Mouse (Mus musculus) layer of hippocampus, adult 8-10 months (tissue): Measurements from ENCODE around the gene Icam4. TPM values are rescaled to one million over a fixed set of nuclear protein-coding genes. Genes with fewer than 3 reads are reported as not detected.
"Not testable (repeated sequence)": the region's sequence is repeated elsewhere in the genome, so short reads cannot be mapped to it uniquely, and the experiment has no call there.

Source experiments
- DNase-seq, 2 experiments: peaks; one replicate each; pipeline ENCODE4 v3.0.0; 2022; ENCODE audit warnings: low spot score in 2 of 2
- total RNA-seq, 4 experiments: library from RNA; stranded (reverse); gene quantifications; 2 replicates each; pipeline ENCODE4 v1.2.4; 2022

Icam4 gene
- 1 to 10 TPM in 3 of 4 experiments, under 1 TPM in 1; 0.49 to 1.8 (median 1.4) TPM for total RNA-seq

DNA sequence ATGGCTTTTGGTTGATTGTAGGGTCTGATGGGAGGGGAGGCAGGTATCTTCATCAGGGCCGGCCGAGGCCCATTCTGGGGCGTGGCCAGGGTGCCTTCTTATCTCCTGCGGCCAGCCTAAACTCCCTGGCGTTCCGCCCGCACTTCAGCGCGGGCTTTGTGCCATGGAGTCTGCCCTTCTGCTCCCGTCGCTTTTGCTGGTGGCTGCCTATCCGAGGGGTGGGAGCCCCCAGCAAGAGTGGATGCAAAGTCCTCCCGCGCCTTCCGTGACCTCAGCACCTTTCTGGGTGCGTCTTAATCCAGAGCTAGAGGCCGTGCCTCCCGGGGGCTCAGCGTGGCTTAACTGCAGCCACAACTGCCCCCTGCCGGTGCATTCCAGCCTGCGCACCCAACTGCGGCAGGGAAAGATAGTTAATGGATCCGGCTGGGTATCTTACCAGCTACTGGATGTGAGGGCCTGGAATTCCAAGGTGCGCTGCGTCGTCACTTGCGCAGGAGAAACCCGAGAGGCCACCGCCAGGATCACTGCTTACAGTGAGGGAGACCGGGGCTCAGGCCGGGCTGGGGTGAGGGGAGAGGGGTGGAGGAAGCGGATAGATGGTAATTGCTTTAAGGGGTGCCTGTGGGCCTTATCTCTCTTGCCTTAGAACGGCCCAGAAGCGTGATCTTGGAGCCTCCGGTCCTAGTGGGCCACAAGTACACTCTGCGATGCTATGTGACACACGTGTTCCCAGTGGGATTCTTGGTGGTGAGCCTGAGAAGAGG, at the start of gene Icam4:
Icam4 (plus strand) TSS at position 83 of the 764 bp plus-strand sequence.
- DNase-seq: peak in 1 of 2 experiments; percentile 73

DNA sequence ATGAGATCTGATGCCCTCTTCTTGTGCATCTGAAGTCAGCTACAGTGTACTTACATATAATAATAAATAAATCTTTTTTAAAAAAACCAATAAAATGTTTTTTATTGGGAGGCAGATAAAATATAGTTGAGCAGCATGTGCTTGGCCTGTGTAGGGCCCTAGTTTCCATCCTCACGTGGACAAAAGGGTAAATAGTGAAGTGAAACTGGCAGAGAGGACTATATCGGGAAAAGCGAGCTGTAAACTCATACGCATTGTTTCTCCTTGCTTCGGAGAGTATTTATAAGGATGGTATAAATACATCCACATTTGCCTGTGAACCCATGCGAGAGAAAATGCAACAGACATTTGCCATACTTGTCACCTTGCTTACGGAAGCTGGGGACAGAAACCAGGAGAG, 49.4 kb upstream of the Icam4 start:
- no peak for DNase-seq

DNA sequence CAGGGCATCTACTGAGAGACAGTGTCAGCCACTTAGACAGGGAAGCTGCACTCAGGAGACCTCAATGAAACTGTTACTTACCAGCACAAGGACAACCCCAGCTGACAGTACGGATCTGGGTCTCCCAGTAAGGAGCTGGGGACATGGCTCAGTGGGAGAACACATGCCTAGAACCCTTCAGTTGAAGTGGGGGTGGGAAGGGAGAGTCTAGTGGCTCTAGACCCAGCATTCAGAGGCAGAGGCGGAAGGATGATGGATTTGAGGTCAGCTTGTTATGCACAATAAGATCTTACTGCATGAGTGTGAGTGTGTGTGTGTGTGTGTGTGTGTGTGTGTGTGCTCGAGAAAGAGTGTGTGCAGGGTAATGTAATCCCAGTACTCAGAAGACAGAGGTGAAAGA, 47.0 kb upstream of the Icam4 start:
- no peak for DNase-seq

DNA sequence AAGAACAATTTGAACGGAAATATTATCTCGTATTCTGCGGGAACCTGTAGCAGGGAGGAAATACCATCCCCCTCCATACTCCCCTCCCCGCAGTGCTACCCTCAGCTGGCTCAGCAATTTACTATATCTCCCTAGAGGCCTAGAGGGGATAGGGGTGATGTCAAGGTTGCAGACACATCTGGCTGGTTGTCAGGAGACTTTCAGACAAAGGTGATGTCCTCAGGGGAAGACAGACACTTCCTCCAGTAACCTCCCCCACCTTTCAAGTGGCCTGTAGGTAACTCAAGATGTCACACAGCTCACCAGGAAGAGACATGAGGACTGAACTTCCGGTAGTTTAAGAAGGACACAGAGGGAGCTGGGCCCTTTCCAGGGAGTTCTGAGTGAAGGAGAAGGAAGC, 46.0 kb upstream of the Icam4 start:
- DNase-seq: no peak

DNA sequence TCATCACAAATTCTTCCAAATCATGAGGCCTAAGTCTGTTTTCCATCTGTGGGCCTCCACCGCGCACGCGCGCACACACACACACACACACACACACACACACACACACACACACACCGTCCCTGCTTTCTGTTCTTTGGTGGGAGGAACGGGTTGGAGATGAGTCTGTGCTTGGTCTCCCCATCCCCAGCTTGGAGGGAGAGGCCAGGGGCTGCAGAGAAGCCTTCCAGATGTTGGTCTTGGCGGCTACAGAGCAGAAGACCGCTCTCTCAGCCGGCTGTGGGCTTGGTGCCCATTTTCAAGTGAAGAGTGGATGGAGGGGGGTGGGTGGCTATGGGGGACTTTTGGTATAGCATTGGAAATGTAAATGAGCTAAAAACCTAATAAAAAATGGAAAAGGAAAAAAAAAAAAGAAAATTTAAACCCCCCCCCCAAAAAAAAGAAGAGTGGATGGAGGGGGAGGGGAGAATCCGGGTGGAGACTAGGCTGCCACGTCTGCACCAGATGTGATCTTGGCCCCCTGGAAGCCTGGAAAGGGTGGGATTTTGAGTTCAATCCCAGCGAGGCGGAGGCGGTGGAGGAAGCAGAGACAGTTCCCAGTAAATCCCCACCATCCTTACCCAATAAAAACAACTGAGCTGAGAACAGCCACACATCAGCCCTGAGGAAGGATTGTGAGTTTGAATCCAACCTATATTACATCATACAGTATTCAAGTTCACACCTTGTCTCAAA, 42.1 kb upstream of the Icam4 start:
- DNase-seq: no peak

DNA sequence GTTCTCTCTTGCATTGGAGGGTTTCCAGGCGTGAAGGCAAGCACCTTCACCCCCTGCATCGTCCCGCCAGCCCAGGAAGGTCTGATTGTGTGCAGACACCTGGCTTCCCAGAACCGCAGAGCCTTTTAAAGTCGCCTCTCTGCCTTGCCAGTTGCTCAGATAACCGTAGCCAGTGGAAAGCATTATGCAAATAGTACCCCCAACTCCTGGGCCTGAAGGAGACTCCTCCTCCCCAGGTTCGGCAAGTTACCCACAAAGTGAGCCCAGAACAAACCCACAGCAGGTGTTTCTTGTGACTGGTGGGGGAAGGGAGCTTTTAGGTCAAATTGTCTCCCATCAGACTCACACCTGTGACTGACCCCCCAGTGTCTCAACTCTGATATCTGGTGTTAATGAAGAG, 41.2 kb upstream of the Icam4 start:
- no peak for DNase-seq

DNA sequence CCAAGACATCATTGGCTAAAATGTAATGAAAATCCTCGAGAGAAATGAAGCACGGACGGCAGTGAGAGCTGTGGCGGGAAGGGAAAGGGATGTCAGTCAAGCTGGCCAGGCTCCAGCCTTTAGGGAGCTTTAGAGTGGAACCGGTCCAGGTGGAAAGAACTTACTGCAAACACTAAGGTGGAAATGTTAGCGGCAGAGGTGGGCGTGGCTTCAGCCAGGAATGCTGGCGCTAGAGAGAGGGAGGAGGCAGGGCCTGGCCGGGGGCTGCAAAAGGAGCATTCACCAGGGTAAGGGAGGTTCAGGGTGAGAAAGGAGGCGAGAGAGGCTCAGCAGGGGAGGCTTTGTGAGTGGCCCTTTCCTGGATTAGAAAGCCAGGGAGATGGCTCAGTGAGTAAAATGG, 38.3 kb upstream of the Icam4 start:
- no peak for DNase-seq

DNA sequence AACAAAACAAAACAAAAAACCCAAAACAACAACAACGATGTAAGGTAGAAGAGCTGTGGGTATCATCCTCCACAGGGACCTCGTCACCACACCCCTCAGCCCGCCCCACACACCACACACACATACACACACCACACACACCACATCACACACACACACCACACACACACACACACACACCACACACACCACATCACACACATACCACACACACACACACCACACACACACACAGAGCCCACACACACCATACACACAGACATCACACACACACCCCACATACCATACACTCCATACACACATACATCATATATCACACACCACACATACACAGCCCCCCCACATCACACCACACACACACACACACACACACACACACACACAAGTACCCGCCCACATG, 37.6 kb upstream of the Icam4 start:
- no peak for DNase-seq

DNA sequence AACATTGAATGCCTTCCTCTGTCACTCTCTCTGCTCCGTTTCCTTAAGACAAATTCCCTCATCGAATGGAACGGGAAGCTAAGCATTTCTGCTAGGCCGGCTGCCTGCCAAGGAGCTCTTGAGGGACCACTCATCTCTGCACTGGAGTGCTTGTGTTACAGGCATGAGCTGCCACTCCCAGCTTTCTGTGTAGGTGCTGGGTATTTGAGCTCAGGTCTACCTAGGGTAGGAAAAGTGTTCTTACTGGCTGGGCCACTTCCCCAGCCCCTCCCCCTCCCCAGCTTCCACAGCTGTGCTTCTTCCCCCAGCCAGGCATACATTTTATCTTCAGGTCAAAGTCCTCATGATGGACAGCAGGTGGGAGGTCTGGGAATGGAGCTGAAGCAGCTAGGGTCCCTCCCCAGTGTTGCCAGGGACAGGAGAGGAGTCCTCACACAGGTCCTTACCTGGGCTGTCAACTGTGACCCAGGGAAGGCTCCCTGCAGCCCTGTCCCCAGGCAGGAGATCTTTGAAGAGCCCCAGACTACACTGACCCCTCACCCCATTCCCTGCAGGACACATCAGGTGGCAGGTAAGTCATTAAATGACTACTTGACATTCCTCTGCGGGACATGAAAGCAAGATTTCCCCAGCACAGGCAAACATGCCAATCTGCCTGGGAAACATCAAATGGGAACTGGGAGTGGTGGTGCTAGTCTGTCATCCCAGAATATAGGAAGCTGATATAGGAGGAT, 35.8 kb upstream of the Icam4 start:
- DNase-seq: no peak

DNA sequence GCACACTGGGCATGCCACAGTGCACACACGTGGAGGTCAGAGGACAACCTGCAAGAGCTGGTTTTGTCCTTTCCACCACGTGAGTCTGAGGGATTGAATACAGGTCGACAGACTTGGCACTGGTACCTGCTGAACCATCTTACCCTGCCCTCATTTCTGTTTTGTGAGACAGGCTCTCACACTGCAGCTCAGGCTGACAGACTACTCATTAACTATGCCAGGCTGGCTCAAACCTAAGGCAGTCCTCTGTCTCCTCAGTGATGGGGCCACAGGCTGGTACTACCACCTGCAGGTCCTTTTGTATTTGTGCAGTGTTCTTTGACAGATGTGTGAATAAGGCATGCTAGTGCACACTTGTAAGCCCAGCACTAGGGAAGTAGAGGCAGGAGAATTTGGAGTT, 34.1 kb upstream of the Icam4 start:
- no peak for DNase-seq

DNA sequence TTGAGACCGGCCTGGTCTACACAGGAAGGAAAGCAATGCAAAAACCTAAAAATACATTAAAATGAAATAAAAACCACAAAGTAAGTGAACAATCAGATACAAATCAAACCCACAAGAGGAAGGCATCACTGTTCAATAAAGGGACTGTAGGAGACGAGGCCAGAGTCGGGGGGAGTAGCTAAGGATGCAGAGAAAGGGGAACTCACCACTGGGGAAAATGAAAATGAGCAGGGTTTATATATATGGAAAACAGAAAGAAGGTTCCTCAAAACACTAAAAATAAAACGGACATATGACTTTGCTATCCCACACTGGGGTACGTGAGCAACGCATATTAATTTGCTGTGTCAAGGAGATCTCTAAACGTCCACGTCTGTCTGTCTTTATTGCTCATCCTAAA, 32.1 kb upstream of the Icam4 start:
- no peak for DNase-seq

DNA sequence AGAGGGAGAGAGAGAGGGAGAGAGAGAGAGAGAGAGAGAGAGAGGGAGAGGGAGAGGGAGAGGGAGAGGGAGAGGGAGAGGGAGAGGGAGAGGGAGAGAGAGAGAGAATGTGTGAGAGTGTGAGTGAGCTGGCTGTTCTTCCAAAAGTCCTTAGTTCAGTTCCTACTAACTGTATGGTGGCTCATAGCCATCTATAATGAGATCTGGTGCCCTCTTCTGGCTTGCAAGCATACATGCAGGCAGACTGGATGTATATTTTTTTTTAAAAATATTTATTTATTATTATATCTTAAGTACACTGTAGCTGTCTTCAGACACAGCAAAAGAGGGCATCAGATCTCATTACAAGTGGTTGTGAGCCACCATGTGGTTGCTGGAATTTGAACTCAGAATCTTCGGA, 30.8 kb upstream of the Icam4 start:
- DNase-seq: not testable (repeated sequence)

DNA sequence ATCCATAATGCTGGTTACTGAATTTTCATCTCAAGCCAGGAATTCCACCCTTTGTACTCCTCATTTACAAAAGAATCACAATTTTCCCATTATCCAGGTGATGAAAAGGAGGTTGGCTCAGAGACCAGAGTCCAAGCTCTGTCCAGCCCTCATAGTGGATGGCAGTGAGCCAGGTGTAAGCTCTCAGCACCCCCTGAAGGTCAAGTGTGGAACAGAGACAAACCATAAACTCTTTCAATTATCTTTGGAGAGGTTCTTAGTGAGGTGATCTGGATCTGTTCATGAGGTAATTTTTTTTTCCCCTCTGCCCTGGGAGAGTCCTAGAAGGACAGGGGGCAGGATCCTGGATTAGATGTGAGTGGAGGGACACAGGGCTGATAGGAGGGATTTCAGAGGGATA, 28.4 kb upstream of the Icam4 start:
- DNase-seq: no peak

DNA sequence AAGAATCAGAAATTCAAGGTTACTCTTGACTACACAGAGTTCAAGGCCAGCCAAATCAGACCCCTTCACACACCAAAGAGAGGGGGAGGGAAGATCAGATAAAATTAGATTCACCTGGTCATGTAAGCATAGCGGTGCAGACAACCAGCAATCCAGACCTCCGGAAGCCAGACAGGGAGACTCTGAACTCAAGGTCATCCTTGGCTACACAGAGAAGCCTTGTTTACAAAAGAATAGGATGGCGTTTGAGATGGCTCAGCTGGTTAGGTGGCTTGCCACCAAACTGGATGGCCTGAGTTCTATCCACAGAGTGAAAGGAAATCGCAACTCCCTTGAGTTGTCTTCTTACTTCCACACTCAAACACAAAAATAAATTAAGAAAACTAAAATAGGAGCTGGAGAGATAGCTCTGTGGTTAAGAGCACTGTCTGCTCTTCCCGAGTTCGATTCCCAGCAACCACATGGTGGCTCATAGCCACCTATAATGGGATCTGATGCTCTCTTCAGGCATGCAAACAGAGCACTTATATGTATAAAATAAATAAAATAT, 27.4 kb upstream of the Icam4 start:
- no peak for DNase-seq

DNA sequence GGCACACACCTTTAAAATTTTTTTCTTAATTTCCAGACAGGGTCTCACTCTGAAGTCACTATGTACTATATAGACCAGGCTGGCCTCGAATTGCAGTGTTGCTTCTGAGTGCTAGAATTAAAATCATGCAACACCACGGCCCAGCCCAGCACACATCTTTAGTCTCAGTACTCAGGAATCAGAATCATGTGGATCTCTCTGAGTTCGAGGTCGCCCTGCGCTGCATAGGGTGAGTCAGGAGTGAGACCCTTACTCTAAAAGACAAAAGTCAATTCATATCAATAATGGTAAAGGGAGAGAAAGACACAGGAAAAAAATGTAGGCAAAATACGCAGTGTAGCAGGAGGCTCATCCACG, 26.9 kb upstream of the Icam4 start:
- no peak for DNase-seq

DNA sequence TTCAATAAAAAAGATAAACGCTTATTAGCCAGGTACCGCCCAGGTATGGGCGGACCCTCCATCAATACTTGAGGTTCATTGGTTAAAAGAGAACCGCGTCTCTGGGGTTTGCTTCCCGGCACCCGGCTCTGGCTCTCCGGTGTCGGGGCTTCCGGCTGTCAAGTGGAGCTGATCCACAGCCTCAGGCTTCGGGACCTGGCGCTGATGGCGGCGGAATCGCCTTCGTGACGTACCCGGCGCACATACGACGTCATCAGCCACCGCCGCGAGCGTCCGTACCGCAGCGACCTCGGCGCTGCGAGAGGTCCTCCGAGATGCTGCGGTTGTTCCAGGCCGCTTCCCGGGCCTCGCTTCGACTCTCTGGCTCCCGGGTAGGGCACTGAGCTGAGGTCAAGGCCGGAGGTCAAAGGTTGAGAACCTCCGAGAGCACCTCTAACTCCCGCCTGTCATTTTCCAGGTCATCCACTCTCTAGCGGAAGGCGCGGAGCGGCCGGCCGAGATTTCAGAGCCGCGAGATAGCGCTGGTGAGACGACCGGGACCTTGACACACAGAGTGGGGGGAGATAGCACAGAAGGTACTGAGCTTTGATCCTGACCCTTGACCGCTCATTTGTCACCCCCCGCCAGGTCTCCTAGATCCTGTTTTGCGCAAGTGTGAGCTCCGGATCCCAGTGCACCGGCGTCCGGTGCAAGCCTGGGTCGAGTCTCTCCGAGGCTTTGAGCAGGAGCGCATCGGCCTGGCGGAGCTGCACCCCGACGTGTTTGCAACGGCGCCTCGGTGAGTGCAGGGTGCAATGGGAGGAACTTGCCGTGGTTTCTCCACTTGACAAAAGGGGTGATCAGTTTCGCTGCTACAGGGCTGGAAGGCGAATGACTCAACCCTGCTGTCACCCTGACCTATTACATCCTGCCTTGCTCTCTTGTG, 26.3 kb upstream of the Icam4 start, which contains the start of gene Mrpl4:
Mrpl4 (plus strand) TSS at position 112 of the 925 bp plus-strand sequence.
- DNase-seq: peak; percentile 79 to 89

DNA sequence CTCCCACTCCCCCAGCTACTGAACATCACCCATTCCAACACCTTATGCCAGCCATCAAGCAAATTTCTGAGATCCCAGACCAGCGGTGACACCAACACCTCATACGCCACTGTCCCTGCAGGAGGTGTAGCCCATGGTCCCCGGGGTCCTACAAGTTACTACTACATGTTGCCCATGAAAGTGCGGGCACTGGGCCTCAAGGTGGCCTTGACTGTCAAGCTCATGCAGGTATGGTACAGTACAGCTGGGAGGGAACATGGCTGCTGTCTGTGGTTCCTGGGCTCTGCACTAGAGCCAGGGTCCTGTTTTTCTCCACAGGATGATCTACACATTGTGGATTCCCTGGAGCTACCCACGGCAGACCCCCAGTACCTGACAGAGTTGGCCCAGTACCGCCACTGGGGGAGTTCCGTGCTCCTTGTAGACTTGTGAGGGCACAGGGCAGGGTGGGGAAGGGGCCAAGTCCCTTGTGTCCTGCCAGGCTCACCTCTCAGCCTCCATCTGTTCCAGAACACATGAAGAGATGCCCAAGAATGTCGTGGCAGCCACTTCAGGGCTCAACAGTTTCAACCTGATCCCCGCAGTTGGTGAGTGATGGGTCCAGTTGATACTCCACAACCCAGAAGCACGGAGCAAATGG, 21.7 kb upstream of the Icam4 start:
- DNase-seq: no peak

DNA sequence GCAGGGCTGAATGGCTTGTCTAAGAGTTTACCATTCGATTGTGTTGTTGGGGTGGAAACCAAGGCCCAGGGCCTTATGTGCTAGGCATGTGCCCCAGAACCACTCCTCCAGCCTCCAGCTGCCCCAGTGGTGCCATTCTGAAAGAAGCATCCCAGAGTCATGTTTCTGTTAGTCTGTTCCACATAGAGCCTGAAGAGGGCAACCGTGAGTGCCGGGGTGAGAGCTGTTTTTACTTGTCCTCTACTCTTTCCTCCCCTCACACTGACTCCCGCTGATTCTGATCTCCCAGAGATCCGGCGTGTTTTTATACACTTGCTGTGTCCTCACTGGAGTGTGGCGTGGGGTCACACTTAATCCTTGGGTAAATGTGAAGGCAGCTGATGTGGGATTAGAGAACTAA, 21.2 kb upstream of the Icam4 start:
- DNase-seq: no peak

DNA sequence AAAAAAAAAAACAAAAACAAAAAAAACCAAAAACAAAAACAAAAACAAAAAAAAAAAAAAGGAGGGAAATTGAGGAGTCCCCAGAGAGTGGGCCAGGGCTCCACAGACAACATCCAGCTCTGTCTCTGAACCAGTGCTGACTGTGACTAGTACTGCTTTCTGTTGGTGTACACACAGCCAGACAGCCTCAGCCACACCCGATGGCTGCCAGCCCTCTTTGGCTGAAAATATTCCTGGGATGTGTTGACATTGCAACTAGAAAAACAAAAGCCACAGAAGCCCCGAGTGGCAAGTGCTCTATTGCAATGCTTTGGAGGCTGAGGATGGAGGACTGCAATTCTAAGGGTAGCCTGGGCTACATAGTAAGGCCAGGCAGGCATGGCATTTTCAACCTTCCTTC, 18.8 kb upstream of the Icam4 start:
- DNase-seq: no peak

DNA sequence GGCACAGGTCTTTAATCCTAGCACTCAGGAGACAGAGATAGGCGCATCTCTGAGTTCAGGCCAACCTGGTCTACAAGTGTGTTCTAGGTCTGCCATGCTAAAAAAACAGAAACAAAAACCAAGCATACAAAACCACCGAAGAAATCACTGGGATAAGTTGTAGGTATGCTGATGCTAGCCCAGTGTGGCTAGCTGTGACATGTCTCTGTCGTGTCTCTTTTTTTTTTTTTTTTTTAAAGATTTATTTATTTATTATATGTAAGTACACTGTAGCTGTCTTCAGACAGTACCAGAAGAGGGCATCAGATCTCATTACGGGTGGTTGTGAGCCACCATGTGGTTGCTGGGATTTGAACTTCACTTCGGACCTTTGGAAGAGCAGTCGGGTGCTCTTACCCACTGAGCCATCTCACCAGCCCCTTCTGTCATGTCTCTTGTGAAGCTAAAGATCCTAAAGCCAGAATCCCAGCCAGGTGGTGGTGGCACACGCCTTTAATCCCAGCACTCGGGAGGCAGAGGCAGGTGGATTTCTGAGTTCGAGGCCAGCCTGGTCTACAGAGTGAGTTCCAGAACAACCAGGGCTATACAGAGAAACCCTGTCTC, 18.1 kb upstream of the Icam4 start:
- DNase-seq: not testable (repeated sequence)
